Mouse (Mus musculus): ENCODE results near the gene Pou2af1.

Gene Pou2af1

DNA sequence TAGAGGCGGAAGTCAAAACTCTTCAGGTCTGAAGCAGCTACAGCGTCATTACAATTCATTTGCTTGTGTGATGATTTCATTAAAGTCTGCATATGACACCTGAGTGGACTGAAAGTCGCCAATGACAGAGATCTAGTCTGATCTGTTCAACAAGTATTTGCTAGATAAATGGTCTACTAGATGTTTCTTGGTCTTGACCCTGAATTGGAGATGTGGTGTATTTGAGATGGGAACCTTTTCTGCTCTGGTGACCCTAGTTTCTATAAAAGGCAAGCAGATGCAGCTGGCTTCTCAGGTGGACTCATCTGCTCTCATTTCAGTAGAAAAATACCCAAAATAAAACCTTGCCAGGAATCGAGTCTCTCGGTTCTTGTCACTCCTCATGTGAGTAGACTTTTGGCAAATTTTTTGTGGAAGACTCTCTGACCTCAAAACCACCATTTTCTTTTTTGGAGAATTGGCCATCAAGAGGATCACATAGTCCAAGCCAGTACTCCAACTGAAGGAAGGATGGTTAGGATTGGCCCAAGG is 12.2 kb downstream of the Pou2af1 start:
- no peak for DNase-seq (ENCODE audit: low read depth, low spot score)

DNA sequence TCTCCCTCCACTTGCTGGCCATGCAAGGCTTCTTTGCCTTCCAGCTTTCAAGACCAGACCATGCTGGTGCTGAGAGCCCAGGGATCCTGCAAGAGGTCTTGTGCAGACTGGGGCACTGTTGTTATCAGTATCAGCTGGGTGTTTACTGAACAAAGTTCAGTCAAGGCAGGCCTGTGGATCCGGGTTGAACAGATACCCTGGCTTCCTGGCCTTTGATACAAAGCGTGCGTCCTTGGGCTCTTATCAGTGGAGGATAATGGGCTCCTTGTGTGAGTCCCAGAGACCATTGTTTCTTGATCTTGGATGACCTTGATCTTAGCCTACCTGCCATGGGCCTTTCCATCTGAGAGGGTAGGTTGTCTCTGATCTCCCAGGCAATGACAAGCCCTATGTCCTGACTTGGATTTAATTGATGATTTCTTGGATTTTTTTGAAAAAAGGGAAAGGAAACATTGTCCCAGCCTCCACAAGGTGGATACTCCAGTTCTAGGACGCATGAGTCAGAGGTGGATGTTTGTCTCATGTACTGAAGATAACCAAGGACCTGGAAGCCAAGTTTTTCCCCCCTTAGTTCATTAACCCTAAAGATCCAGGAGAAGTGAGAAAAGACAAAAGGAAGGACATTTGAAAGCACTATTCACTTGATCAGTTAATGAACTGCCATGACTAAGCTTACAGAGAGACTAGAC is 17.3 kb downstream of the Pou2af1 start:
- no peak for DNase-seq (ENCODE audit: low read depth, low spot score)

DNA sequence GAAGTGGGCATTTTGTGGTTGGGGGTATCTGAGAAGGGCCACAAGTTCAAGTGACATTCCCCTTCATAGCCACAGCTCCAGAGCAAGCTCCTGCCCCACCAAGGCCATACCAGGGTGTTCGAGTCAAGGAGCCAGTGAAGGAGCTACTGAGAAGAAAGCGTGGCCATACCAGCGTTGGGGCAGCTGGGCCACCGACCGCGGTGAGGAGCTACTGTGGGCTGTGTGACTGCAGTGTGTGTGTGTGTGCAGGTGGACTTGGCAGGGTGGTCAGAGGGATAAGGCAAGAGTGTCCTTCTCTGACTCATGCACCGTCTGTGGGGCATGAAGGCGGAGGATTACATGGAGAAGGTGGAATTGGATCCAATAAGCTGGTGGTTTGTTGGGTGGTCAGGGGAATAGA is 18.7 kb downstream of the Pou2af1 start:
- DNase-seq (ENCODE audit: low read depth, low spot score), result no peak

DNA sequence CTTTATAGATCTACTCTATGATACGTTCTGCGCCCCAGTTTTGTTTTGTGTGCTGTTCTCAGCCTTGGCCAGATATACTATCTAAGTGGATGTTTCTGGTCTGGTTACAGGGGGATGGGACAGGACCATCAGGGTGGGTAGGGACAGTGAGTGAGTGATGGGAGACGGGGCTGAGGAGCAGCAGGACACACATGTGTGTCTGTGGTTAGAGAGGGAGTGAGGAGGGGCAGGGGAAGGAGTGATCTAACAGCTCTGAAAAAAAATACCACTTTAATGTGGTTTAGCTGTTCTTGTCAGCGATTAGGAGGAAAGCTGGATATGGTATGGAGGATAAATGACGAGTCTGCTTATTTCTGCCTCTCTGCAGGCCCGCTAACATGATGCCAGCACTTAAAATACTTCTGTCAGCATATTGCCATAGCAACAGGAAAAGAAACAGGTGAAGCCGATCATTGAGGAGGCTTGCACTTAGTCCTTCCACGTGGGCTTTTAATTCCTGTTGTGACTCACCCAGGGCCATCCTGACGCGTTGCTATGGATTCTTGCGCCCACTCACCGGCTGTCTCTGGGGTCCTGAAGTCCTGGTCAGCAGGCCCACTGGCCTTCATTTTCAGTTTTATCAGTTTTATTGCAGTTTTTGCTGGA is 25.4 kb downstream of the Pou2af1 start:
- DNase-seq (ENCODE audit: low read depth, low spot score), result peak; percentile 18

DNA sequence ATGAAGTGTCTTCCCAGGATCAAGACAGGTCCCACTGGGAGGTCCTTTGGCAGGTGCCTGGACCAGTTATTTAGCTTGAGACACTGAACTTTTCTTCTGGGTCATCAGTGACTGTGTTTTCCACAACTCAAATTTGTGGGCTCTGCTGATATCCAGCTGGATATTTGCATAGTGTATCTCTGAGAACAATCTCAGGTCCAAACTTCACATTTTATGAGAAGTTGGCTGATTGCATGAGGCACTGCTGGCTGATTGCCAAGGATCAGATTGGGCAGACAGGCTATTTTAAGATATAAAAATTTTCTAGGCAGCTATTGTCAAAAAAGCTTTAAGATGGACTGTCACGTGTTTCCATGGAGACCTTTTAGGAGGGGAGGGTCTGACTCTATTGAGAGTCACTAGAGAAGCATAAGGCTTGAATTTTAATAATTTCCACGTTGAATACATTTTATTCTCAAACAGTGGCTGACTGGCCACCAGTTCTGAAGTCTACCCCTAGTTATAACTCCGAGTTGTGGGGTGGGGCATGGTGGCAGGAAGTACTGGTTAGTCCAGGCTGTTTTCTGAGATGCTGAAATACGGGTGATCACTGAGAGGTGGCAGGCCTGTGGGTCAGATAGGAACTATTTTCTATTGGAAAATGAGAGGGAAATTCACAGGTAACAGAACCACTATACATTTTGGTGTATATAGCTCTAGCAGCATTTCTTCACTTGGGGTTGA is 43.4 kb downstream of the Pou2af1 start:
- no peak for DNase-seq (ENCODE audit: low read depth, low spot score)

DNA sequence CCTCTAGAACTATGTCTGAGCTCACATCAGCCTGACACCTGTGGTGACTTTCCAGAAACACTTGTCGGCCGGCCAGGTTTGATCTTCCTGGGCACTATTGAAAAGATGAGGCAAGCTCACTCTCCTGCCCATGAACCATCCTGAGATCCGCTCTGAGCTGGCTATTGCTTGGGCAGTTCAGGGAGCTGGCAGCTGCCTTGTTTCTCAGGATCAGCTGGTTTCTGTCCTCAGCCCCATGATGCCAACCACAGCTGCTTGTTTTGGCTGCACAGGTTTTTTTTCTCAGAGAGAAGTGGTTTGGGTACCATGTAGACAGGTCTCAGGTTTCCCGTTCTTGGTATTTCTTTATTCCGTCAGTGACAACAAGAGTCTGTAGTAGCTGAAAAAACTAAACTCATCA is 44.9 kb downstream of the Pou2af1 start:
- DNase-seq (ENCODE audit: low read depth, low spot score), result no peak

DNA sequence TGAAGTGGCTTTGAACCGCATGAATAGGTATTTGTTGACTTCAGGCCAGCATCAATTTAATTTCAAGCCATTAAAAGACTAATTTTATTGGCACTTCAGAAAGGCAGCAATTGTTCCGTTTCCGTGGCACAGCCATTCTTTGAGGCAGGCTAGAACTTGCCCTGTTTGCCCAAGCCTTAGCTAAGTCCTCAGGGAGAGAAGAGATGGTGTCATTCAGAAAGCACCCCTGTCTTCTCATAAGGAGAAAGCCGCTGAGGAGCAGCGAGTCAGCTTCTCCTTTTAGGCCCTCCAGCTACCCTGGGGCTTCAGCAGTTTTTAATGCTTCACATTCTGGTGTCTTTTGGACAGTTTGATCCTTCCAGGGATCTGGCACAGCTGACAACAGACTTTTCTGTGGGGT is 55.3 kb downstream of the Pou2af1 start:
- no peak for DNase-seq (ENCODE audit: low read depth, low spot score)

DNA sequence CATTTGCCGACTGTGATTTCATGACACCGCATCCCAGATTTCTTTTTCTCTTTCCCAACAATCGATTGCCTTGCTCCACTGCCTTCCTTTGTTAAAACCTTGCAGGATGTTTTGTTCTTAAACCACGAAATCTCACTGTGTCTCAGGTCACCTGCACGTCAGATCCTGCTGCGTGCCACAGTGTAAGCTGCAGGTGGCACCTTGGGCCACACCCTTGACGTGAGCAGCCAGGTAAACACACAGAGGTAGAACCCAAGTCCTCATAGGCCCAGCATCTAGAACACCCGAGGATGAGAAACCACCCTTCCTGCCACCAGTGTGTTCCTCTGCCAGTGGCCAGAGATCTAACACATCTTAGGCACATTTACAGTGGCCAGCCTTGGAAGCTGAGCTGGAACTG is 57.6 kb downstream of the Pou2af1 start:
- DNase-seq (ENCODE audit: low read depth, low spot score), result no peak

DNA sequence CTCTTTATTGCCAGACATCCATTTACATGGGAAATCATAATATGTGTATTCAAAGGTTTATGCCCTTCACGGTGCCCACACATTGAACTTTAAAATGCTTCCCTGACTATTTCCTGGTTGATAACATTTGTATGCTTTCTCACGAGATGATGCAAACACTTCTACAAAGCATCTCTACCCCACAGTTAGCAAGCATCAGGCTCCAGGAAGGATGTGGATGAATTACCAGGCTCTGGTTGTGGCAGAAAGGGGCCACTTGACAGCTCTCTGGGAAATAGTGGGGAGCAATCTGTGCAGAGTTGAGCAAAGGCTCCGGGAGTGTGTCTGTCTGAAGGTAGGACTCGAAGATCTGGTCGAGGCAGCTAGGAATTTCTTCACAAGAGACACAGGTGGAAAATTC is 58.6 kb downstream of the Pou2af1 start:
- DNase-seq (ENCODE audit: low read depth, low spot score), result no peak

DNA sequence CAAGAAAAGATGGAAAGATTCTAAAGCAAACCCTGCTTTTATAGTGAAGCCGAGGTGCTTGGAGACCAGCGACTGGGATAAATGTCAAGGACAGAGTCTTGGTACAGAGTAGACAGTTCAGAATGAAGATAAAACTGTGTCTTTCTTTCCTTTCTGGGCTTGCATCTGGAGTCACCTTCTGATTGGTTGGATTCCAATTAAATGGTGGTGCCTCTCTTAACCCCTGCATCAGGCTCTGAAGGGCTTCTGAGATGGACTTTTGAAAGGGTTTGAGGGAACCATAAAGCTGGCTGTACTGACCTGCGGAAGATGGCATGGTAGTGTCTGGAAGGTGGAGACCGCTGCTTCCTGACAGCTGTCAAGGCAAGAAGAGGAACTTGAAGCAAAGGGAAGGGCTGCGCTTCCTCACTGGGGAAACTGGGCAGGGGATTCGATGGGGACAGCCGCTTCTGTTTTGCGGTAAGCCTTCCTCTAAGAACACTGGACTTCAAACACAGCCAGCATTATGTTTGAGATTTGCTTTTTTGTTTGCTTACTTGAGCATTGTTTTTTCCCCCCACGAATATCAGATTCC is 60.2 kb downstream of the Pou2af1 start:
- DNase-seq (ENCODE audit: low read depth, low spot score), result peak; percentile 13

DNA sequence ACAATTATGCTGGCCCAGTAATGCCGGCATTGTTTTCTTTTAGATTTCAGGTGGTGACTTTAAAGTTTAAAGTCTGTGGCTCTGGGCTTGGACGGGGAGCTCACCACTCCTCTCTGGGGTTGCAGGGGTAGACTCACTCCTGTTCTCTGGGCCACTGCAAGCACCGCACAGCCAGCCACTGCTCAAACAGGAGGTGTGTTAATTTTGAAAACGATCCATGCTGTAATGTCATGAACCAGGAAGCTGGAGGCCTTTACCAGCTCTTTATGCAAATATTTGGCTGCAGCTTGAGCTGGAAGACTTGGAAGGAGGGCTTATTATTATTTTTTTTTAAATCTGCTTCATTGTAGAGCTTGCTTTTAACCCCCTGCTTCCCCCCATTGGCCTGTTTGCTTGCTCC is 61.2 kb downstream of the Pou2af1 start:
- DNase-seq (ENCODE audit: low read depth, low spot score), result no peak

DNA sequence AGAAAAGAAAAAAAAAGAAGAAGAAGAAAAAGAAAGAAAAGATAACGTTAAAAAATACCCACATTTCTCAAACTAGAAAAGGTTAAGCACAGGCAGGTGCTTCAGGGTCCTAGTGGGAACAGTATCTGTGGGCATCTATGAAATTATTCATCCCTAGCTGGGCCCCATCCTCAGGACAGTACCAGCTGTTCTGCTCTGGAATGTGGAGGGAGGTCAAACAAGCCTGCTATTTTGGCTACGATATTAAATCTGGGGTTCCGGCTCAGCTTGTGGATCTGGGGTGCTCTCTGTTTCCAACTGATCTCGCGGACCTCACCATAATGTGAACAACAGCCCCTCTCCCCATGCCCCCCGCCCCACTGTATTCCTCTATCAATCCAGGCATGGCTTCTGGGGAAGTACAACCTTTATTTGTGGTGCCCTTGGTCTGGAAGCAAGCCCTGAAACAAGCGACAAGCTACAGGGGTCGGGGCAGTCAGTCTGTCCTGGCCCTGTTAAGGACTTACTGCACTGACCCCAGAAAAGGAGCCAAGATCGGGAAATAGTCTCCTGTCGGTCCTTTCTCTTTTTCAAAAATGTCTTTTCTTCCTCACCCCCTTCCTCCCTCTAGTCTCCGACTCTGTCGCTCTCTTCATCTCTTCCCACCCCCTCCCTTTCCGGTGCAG is 64.5 kb downstream of the Pou2af1 start:
- DNase-seq (ENCODE audit: low read depth, low spot score), result peak; percentile 13

DNA sequence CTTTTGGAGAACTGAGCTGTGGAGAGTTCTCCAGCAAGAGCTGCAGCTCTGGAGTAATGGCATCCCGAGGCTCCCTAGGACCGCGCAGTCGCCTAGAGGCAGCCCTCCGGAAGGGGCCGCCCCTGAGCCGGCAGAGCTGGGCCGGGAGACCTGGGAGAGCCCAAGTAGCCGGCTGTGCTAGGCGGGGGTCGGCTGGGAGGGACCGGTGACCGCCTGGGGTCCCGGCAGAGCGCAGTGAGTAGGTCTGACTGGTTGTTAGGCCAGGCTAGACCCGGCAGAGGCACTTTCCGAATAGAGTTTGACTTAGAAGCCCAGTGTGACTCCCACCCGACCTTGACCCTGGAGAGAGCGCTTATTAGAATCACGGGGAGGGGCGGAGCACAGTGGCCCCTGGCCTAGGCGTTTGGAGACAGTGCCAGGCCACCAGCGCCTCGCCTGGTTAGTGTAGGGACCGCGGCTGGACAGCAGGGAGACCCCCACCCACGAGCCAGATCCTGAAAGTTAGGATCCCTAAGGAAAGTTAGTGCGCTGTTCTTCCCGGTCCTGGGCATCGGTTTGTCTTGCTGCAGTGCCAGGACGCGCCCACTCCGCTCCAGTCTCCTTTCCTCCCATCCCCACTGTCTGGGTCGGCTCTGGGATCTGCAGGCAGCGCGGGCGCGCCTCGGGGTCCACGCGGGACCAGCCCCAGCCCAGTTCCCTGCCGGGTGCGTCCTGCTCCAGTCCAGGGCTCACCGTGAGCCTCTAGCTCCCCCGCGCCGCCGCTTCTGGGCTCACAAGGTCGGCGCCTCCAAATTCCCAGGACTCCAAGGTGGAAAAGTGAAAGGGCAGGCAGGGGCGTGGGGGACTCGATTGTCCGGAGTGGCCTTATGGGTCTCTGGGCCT is 65.2 kb downstream of the Pou2af1 start, which contains the start of gene Colca2:
Gene Colca2, minus strand, starts transcription at position 70 of the 882 bp plus-strand sequence.
- DNase-seq (ENCODE audit: low read depth, low spot score), result peak; percentile 73

DNA sequence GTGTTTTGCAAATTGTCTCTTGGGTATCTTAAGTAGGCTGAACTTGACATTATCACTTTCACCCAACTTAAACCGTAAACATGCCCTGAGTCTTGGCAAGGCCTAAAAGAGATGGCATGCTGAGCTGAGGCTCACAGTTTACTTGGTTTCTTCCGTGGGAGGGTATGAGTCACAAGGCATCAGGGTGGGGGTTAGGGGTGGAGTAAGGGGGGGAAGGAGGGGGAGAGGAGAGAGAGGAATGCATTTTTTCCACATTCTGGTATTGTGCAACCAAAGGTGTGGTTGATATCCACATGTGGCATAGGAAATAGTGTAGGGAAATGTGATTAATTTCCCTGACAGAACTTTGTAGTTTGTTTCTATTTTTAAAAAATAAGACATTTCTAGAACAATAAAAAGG is 72.6 kb downstream of the Pou2af1 start:
- peak; percentile 9 for DNase-seq (ENCODE audit: low read depth, low spot score)
